Mouse (Mus musculus): Measurements from ENCODE around the gene Tenm4. TPM values are rescaled to one million over a fixed set of nuclear protein-coding genes. Genes with fewer than 3 reads are reported as not detected.
A peak's percentile ranks its signal among the peaks of the same experiment; 100 is the strongest.

Tenm4 gene
- polyA plus RNA-seq, 1 experiment from 2014 or later: 42.7 TPM

- 5% methylated on average over 6 of the region's 6 CpGs for WGBS
- ATAC-seq (replicated peaks; ENCODE audit: low FRiP score): peak; percentile 84
- no peak overlapping the region for H3K9ac ChIP-seq
- H3K36me3 ChIP-seq: peaks cover 14% of the 10 kb centered on the region; the same call in 1 of the 2 replicates
- peak overlapping the region; percentile 21; the same call in 1 of the 2 replicates for H3K4me2 ChIP-seq
- H3K4me1 ChIP-seq: peaks cover 38% of the 10 kb centered on the region
- no peaks in the 10 kb centered on the region for H3K27me3 ChIP-seq
- no peaks in the 10 kb centered on the region; the same call in 1 of the 2 replicates for H3K9me3 ChIP-seq (replicated peaks)
- H3K27ac ChIP-seq: peak overlapping the region; percentile 87
- no peak overlapping the region for H3K4me3 ChIP-seq (replicated peaks)
Measured at GRCm38 (mm10) chr7:96775080-96775486, 604.0 kb downstream of the Tenm4 start.

- no peak overlapping the region for H3K9ac ChIP-seq
- no peak overlapping the region for H3K4me2 ChIP-seq
- WGBS: 75% methylated on average over 8 of the region's 8 CpGs
- no peak overlapping the region for H3K4me3 ChIP-seq (replicated peaks)
- ATAC-seq (replicated peaks; ENCODE audit: low FRiP score): 0 out of 2 replicates have a peak, but pooled peaks have one; percentile 22
- H3K27me3 ChIP-seq: no peaks in the 10 kb centered on the region
- no peak overlapping the region for H3K27ac ChIP-seq
- peaks cover 38% of the 10 kb centered on the region for H3K4me1 ChIP-seq
- H3K9me3 ChIP-seq (replicated peaks): no peaks in the 10 kb centered on the region; the same call in 1 of the 2 replicates
- peaks cover 8% of the 10 kb centered on the region; the same call in 1 of the 2 replicates for H3K36me3 ChIP-seq
Measured at GRCm38 (mm10) chr7:96777938-96778600, 607.0 kb downstream of the Tenm4 start.

GRCm38 (mm10) chr7:96778601-96778969, 607.5 kb downstream of the Tenm4 start:
- peaks cover 35% of the 10 kb centered on the region for H3K4me1 ChIP-seq
- no peak overlapping the region for H3K4me3 ChIP-seq (replicated peaks)
- H3K36me3 ChIP-seq: peaks cover 8% of the 10 kb centered on the region; the same call in 1 of the 2 replicates
- H3K9ac ChIP-seq: no peak overlapping the region
- 74% methylated on average over 3 of the region's 3 CpGs for WGBS
- H3K9me3 ChIP-seq (replicated peaks): no peaks in the 10 kb centered on the region; the same call in 1 of the 2 replicates
- ATAC-seq (replicated peaks; ENCODE audit: low FRiP score): no peak
- no peak overlapping the region for H3K27ac ChIP-seq
- H3K27me3 ChIP-seq: no peaks in the 10 kb centered on the region
- no peak overlapping the region for H3K4me2 ChIP-seq

GRCm38 (mm10) chr7:96780556-96780955, 609.5 kb downstream of the Tenm4 start:
- H3K9ac ChIP-seq: no peak overlapping the region
- 88% methylated on average over 1 of the region's 1 CpGs for WGBS

GRCm38 (mm10) chr7:96781068-96781467, 610.0 kb downstream of the Tenm4 start:
- no peaks in the 10 kb centered on the region; the same call in 1 of the 2 replicates for H3K9me3 ChIP-seq (replicated peaks)
- no peaks in the 10 kb centered on the region for H3K27me3 ChIP-seq
- peaks cover 8% of the 10 kb centered on the region; the same call in 1 of the 2 replicates for H3K36me3 ChIP-seq
- no peak overlapping the region for H3K9ac ChIP-seq
- H3K4me1 ChIP-seq: peaks cover 15% of the 10 kb centered on the region
- H3K4me2 ChIP-seq: no peak overlapping the region
- ATAC-seq (replicated peaks; ENCODE audit: low FRiP score): peak; percentile 44; the same call in 1 of the 2 replicates
- WGBS: 64% methylated on average over 6 of the region's 6 CpGs
- no peak overlapping the region for H3K27ac ChIP-seq
- H3K4me3 ChIP-seq (replicated peaks): no peak overlapping the region

More at GRCm38 (mm10) chr7:96780556-96780955, 609.5 kb downstream of the Tenm4 start:
- peaks cover 16% of the 10 kb centered on the region for H3K4me1 ChIP-seq
- H3K36me3 ChIP-seq: peaks cover 8% of the 10 kb centered on the region; the same call in 1 of the 2 replicates
- H3K4me3 ChIP-seq (replicated peaks): no peak overlapping the region
- no peaks in the 10 kb centered on the region for H3K27me3 ChIP-seq
- H3K4me2 ChIP-seq: no peak overlapping the region
- no peak overlapping the region for H3K27ac ChIP-seq
- no peaks in the 10 kb centered on the region; the same call in 1 of the 2 replicates for H3K9me3 ChIP-seq (replicated peaks)
- ATAC-seq (replicated peaks; ENCODE audit: low FRiP score): no peak

DNA sequence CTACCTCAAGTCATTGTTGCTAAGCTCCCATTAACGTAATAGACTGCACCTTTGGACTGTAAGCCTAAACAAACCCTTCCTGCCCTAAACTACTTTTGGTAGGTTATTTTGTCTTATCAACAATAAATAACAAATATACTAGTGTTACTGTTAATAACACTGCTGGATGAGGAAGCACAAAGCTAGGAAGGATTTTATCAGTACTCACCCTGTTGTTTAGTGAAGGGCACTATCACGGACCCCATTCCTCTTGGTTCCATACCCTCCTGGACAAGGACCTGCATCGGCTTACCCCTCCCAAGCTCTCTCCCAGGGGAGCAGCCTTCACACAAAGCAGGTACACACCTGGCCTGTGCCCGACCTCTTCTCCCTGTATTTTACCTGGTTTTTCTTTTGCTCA, 611.6 kb downstream of the Tenm4 start:
- 88% methylated on average over 4 of the region's 4 CpGs for WGBS
- no peak for ATAC-seq (replicated peaks; ENCODE audit: low FRiP score)
- Histone ChIP-seq H3K36me3 (peaks cover 4% of the 10 kb centered on the region; the same call in 1 of the 2 replicates), H3K9ac (no peak overlapping the region), H3K4me3 (replicated peaks) (no peak overlapping the region), H3K27me3 (no peaks in the 10 kb centered on the region), H3K27ac (no peak overlapping the region), H3K9me3 (replicated peaks) (no peaks in the 10 kb centered on the region), H3K4me2 (no peak overlapping the region), H3K4me1 (peaks cover 27% of the 10 kb centered on the region)

GRCm38 (mm10) chr7:96785808-96786207, 614.8 kb downstream of the Tenm4 start:
- H3K4me2 ChIP-seq: no peak overlapping the region
- H3K9ac ChIP-seq: no peak overlapping the region
- H3K4me3 ChIP-seq (replicated peaks): no peak overlapping the region
- 31% methylated on average over 9 of the region's 9 CpGs for WGBS
- peak overlapping the region; percentile 42; the same call in 1 of the 2 replicates for H3K27ac ChIP-seq
- H3K9me3 ChIP-seq (replicated peaks): no peaks in the 10 kb centered on the region
- peak; percentile 31; the same call in 1 of the 2 replicates for ATAC-seq (replicated peaks; ENCODE audit: low FRiP score)
- no peaks in the 10 kb centered on the region for H3K27me3 ChIP-seq
- 0 out of 2 replicates have a peak, but pooled peaks cover 6% of the 10 kb centered on the region for H3K36me3 ChIP-seq
- H3K4me1 ChIP-seq: peaks cover 27% of the 10 kb centered on the region

- ATAC-seq (replicated peaks; ENCODE audit: low FRiP score): 0 out of 2 replicates have a peak, but pooled peaks have one; percentile 30
- WGBS: 73% methylated on average over 5 of the region's 5 CpGs
- Histone ChIP-seq H3K4me3 (replicated peaks) (no peak overlapping the region), H3K27ac (peak overlapping the region; percentile 42; the same call in 1 of the 2 replicates), H3K4me2 (no peak overlapping the region), H3K36me3 (0 out of 2 replicates have a peak, but pooled peaks cover 6% of the 10 kb centered on the region), H3K27me3 (no peaks in the 10 kb centered on the region), H3K9ac (no peak overlapping the region), H3K9me3 (replicated peaks) (no peaks in the 10 kb centered on the region), H3K4me1 (peaks cover 27% of the 10 kb centered on the region)
Measured at GRCm38 (mm10) chr7:96786262-96787044, 615.4 kb downstream of the Tenm4 start.

DNA sequence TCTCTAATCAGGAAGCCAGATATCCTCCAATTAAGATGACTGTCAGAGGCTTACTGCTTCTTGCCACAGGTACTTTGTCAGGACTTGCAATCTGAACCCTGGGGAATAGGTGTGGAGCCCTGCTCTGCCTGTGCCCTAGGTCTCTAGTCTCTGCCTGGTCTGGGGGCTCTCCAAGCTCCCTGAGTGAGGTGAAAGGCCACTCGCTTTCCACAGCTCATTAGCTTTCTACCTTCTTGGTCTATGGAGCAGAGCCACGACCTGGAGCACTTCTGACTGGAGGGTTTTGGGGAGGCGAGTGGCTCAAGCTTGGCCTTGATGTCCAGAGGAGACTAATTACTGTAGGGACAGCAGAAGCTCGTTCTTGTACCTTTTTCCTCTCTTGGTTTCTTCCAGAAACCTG, 617.1 kb downstream of the Tenm4 start:
- no peak overlapping the region for H3K4me3 ChIP-seq (replicated peaks)
- H3K4me1 ChIP-seq: peaks cover 34% of the 10 kb centered on the region
- no peaks in the 10 kb centered on the region for H3K9me3 ChIP-seq (replicated peaks)
- peak; percentile 85 for ATAC-seq (replicated peaks; ENCODE audit: low FRiP score)
- 52% methylated on average over 4 of the region's 4 CpGs for WGBS
- H3K36me3 ChIP-seq: 0 out of 2 replicates have a peak, but pooled peaks cover 6% of the 10 kb centered on the region
- no peak overlapping the region for H3K4me2 ChIP-seq
- H3K9ac ChIP-seq: no peak overlapping the region
- no peaks in the 10 kb centered on the region for H3K27me3 ChIP-seq
- H3K27ac ChIP-seq: 0 out of 2 replicates have a peak overlapping the region, but pooled peaks have one; percentile 27

DNA sequence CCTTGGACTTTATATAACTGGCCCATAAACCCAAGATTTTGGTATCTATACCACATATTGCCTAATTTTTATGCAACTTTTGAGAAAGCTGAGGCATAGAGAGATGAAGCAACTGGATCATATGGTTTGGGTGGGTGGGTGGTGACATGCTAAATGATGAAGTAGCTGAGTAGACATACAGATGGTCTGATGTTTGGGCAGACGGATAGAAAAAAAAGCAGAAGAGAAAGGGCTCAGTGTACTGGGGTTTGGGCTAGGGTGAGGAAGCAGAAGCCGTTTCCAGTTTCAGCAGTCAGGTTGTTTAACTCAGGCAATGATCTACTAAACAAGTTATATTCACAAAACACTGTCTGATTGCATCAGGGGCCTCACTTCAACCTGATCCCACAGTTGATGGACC, 619.3 kb downstream of the Tenm4 start:
- ATAC-seq (replicated peaks; ENCODE audit: low FRiP score): no peak
- Histone ChIP-seq H3K4me1 (peaks cover 35% of the 10 kb centered on the region), H3K36me3 (0 out of 2 replicates have a peak, but pooled peaks cover 6% of the 10 kb centered on the region), H3K4me3 (replicated peaks) (no peak overlapping the region), H3K9ac (no peak overlapping the region), H3K4me2 (no peak overlapping the region), H3K27ac (no peak overlapping the region), H3K9me3 (replicated peaks) (no peaks in the 10 kb centered on the region), H3K27me3 (no peaks in the 10 kb centered on the region)
- WGBS: 66% methylated on average over 2 of the region's 2 CpGs

DNA sequence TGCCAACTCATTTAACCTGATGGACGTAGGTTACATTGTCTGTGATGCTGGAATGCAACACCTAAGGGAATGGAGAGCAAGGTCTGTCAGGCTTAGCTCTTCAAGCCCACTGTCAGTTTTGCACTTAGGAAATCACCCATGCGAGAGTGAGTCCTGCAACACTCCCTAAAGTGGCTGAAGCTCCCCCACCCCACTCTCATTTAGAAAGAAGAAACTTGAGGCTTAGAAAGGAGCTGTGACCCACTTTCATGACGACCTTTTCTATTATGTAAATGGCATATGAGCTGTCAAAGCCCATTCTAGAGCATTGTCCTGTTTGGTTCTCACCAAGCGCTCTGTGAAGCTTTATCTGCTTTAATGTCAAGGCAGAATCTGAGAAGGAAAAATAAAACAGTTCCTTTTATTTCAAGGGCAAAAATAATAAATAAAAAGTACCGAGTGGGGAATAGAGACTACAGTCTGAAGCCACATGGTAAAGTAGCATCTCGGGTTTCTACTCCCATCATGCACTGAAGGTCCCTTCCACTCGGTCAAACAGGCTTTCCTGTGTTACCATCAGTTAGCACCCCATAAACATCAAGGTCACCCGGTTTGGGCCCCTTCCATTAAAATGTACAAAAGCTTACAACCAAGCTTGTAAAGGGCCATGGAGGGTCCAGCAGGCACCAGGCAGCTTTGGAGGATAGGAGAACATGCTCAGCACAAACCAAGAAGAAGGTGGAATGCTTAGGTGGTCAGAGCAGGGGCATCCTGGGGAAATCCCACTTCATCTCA, 621.6 kb downstream of the Tenm4 start:
- ATAC-seq (replicated peaks; ENCODE audit: low FRiP score): no peak
- Histone ChIP-seq H3K27me3 (no peaks in the 10 kb centered on the region), H3K4me2 (no peak overlapping the region), H3K4me1 (peaks cover 40% of the 10 kb centered on the region), H3K9me3 (replicated peaks) (no peaks in the 10 kb centered on the region), H3K4me3 (replicated peaks) (no peak overlapping the region), H3K36me3 (0 out of 2 replicates have a peak, but pooled peaks cover 6% of the 10 kb centered on the region), H3K9ac (no peak overlapping the region), H3K27ac (no peak overlapping the region)
- 46% methylated on average over 8 of the region's 8 CpGs for WGBS
